Mouse (Mus musculus) forebrain, embryonic 14.5 days (tissue): ENCODE measurements around the gene Cnot10. TPM values are rescaled to one million over a fixed set of nuclear protein-coding genes. Genes with fewer than 3 reads are reported as not detected.

Experiments
- ATAC-seq: fragments of 200-750 bp; cut with Nextera tagmentation; 2 replicates; pipeline ENCODE4 v1.8.0; 2017; ENCODE audit warnings: mild to moderate bottlenecking, moderate library complexity
- DNase-seq: peaks from one replicate; pipeline ENCODE4 v3.0.0-alpha.2; 2015; ENCODE audit warnings: low spot score
- H3K27ac ChIP-seq: fragments of 300-500 bp; sonication (generic); 2 replicates; pipeline ENCODE4 v1.5.1; 2014; ENCODE audit warnings: low read depth, mild to moderate bottlenecking, control low read depth, low read length, moderate library complexity
- H3K27me3 ChIP-seq: fragments of 300-500 bp; sonication (generic); replicated peaks from 2 replicates; pipeline ENCODE4 v1.6.1; 2014; ENCODE audit warnings: low read length, control low read depth, mixed read lengths; ENCODE audit not compliant: control insufficient read depth, insufficient read depth
- H3K36me3 ChIP-seq: fragments of 300-500 bp; sonication (generic); 2 replicates; pipeline ENCODE4 v1.6.1; 2014; ENCODE audit warnings: low read length, control low read depth; ENCODE audit not compliant: control insufficient read depth, insufficient read depth
- H3K4me1 ChIP-seq: fragments of 300-500 bp; sonication (generic); 2 replicates; pipeline ENCODE4 v1.6.1; 2014; ENCODE audit warnings: antibody characterized with exemption, low read length, control low read depth; ENCODE audit not compliant: control insufficient read depth, insufficient read depth
- H3K4me2 ChIP-seq: fragments of 300-500 bp; sonication (generic); 2 replicates; pipeline ENCODE4 v1.6.1; 2014; ENCODE audit warnings: mild to moderate bottlenecking, control low read depth, low read length
- H3K4me3 ChIP-seq: fragments of 300-500 bp; sonication (generic); 2 replicates; pipeline ENCODE4 v1.5.1; 2014; ENCODE audit warnings: low read depth, low read length, control low read depth
- H3K9ac ChIP-seq: fragments of 300-500 bp; sonication (generic); 2 replicates; pipeline ENCODE4 v1.6.1; 2014; ENCODE audit warnings: mild to moderate bottlenecking, low read length, control low read depth, moderate library complexity
- H3K9me3 ChIP-seq: fragments of 300-500 bp; sonication (generic); replicated peaks from 2 replicates; pipeline ENCODE4 v1.6.1; 2016; ENCODE audit warnings: low read length, control low read depth, mixed read lengths; ENCODE audit not compliant: control insufficient read depth
- WGBS: fragments of 180-500 bp; shearing (Covaris S2); extraction: QIAGEN DNeasy Blood & Tissue Kit; methylation state at CpG from one replicate; pipeline ENCODE4 v1.1.7; 2014; 5-methylcytosine and 5-hydroxymethylcytosine counted together
- polyA plus RNA-seq: library from polyadenylated mRNA; unstranded; fragments of >200 nt; fragmentation: Nextera tagmentation; extraction: Ambion mirVana; gene quantifications from 2 replicates; pipeline ENCODE4 v1.2.1, GENCODE M21; 2014

The Cnot10 gene
- polyA plus RNA-seq, 1 experiment from 2014 or later: 54.6 TPM

- Histone ChIP-seq H3K27ac (no peak overlapping the region), H3K27me3 (no peaks in the 10 kb centered on the region; the same call in 1 of the 2 replicates), H3K4me2 (no peak overlapping the region), H3K9ac (no peak overlapping the region), H3K9me3 (no peaks in the 10 kb centered on the region), H3K4me3 (no peak overlapping the region), H3K36me3 (no peaks in the 10 kb centered on the region), H3K4me1 (no peaks in the 10 kb centered on the region)
- ATAC-seq (no peak), DNase-seq (no peak)
- 90% methylated on average over 12 of the region's 12 CpGs for WGBS
Measured at GRCm38 (mm10) chr9:114646556-114647505, 6.8 kb upstream of the Cnot10 start.

DNA sequence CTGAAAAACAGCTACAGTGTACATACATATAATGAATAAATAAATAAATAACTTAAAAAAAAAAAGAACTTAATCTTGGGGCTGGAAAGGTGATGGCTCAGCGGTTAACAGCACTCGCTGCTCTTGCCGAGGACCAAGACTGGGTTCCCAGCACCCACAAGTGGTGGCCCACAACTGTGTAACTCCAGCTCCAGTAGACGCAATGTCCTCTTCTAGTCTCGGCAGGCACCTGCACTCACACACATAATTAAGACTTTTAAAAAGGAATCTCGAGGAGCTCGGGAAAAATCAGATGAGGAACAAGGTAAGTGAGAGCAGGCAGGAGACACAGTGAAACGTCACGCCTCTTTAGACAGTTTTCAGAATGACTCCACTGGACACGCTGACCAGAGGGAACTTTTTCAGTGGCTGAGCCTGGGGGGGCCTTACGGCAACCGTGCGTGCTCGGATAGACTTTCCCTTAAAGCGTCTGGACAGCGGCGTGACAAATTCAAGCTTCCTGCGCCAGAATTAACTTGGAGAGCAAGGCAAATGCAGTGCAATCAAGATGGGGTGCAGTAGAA lies 717 bp downstream of the Cnot10 start:
- H3K27ac ChIP-seq: peak overlapping the region; percentile 82; the same call in 1 of the 2 replicates
- WGBS: 14% methylated on average over 18 of the region's 18 CpGs
- no peaks in the 10 kb centered on the region for H3K9me3 ChIP-seq
- H3K4me3 ChIP-seq: peak overlapping the region; percentile 79
- DNase-seq (no peak), ATAC-seq (peak; percentile 1; the same call in 1 of the 2 replicates)
- peaks cover 10% of the 10 kb centered on the region for H3K4me1 ChIP-seq
- H3K4me2 ChIP-seq: peak overlapping the region; percentile 89
- H3K27me3 ChIP-seq: no peaks in the 10 kb centered on the region; the same call in 1 of the 2 replicates
- H3K9ac ChIP-seq: peak overlapping the region; percentile 82
- H3K36me3 ChIP-seq: 0 out of 2 replicates have a peak, but pooled peaks cover 3% of the 10 kb centered on the region

GRCm38 (mm10) chr9:114636751-114637150 lies 3.2 kb downstream of the Cnot10 start:
- no peak overlapping the region for H3K4me3 ChIP-seq
- H3K9me3 ChIP-seq: no peaks in the 10 kb centered on the region
- H3K9ac ChIP-seq: no peak overlapping the region
- no peaks in the 10 kb centered on the region for H3K27me3 ChIP-seq
- H3K4me2 ChIP-seq: no peak overlapping the region
- no peak for DNase-seq
- no peak overlapping the region for H3K27ac ChIP-seq
- peaks cover 10% of the 10 kb centered on the region for H3K4me1 ChIP-seq
- peaks cover 12% of the 10 kb centered on the region; the same call in 1 of the 2 replicates for H3K36me3 ChIP-seq
- 80% methylated on average over 3 of the region's 3 CpGs for WGBS
- ATAC-seq: no peak

- no peaks in the 10 kb centered on the region for H3K27me3 ChIP-seq
- H3K9ac ChIP-seq: no peak overlapping the region
- 97% methylated on average over 4 of the region's 4 CpGs for WGBS
- ATAC-seq: no peak
- peaks cover 16% of the 10 kb centered on the region for H3K36me3 ChIP-seq
- H3K4me2 ChIP-seq: no peak overlapping the region
- DNase-seq: no peak
- no peak overlapping the region for H3K4me3 ChIP-seq
- no peak overlapping the region for H3K27ac ChIP-seq
- H3K9me3 ChIP-seq: no peaks in the 10 kb centered on the region
- peaks cover 10% of the 10 kb centered on the region for H3K4me1 ChIP-seq
Measured at GRCm38 (mm10) chr9:114636150-114636549, 3.8 kb downstream of the Cnot10 start.

GRCm38 (mm10) chr9:114632331-114632730 lies 7.7 kb downstream of the Cnot10 start:
- no peaks in the 10 kb centered on the region for H3K27me3 ChIP-seq
- ATAC-seq: no peak

DNA sequence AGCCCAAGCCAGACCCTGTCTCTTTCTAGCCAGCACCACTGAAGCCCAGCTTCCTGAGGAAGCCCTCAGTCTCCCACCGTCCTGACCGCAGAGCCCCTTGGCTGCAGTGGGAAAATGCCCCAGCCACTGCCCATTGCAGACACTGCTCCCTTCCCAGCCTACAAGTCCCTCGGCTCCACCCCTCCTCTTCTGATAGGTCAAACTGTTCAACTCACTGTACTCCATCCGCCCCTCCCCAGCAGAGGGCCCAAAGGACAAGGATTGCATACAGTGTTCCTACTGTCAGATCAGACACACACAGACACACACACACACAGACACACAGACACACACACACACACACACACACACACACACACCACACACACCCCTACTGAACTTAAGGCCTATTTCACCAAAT lies 13.3 kb downstream of the Cnot10 start:
- no peak overlapping the region for H3K9ac ChIP-seq
- no peaks in the 10 kb centered on the region for H3K9me3 ChIP-seq
- H3K27me3 ChIP-seq: no peaks in the 10 kb centered on the region
- peaks cover 80% of the 10 kb centered on the region for H3K36me3 ChIP-seq
- DNase-seq: no peak
- H3K27ac ChIP-seq: no peak overlapping the region
- H3K4me2 ChIP-seq: no peak overlapping the region
- no peak for ATAC-seq
- no peak overlapping the region for H3K4me3 ChIP-seq
- no peaks in the 10 kb centered on the region for H3K4me1 ChIP-seq
- WGBS: 81% methylated on average over 4 of the region's 4 CpGs

More at GRCm38 (mm10) chr9:114632331-114632730, 7.7 kb downstream of the Cnot10 start:
- H3K36me3 ChIP-seq: peaks cover 41% of the 10 kb centered on the region
- DNase-seq: no peak
- no peaks in the 10 kb centered on the region for H3K4me1 ChIP-seq
- no peak overlapping the region for H3K4me2 ChIP-seq
- no peak overlapping the region for H3K4me3 ChIP-seq
- 92% methylated on average over 4 of the region's 4 CpGs for WGBS
- no peaks in the 10 kb centered on the region for H3K9me3 ChIP-seq
- no peak overlapping the region for H3K27ac ChIP-seq
- no peak overlapping the region for H3K9ac ChIP-seq

DNA sequence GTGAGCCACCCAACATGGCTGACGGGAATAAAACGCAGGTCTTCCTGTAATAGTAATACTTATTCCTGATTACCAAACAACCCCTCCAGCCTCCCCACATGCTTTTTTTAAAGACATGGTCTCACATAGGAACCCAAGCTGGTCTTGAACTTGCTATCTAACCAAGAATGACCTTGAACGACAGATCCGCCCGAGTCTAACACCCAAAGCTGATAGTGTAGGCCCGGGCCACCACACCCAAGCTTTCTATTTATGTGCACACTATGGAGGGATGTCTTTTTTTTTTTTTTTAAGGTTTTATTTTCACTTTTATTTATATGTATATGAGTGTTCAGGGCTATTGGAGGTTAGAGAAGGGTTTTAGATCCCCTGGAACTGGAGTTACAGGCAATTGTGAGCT lies 15.8 kb downstream of the Cnot10 start:
- H3K4me1 ChIP-seq: no peaks in the 10 kb centered on the region
- H3K9ac ChIP-seq: no peak overlapping the region
- H3K4me3 ChIP-seq: no peak overlapping the region
- WGBS: 95% methylated on average over 6 of the region's 6 CpGs
- no peaks in the 10 kb centered on the region for H3K27me3 ChIP-seq
- H3K27ac ChIP-seq: no peak overlapping the region
- no peak for ATAC-seq
- H3K36me3 ChIP-seq: peaks cover 89% of the 10 kb centered on the region
- H3K9me3 ChIP-seq: no peaks in the 10 kb centered on the region
- H3K4me2 ChIP-seq: no peak overlapping the region
- DNase-seq: no peak

DNA sequence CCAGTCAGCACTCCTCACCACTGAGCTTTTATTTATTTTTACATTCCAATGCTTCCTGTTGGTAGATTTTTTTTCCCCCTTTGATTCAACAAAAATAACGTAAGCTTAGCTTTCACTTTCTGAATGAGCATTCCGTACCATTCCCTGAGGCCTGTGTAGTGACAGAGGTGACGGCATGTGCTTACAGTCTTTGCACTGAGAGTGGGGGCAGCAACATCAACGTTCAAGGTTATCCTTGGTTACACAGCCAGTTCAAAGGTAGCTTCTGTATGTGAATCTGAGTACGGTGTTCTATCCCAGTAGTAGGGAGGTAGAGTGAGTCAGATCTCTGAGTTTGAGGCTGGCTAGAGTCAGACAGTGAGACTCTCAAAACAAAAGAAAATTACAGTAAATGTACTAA lies 18.8 kb downstream of the Cnot10 start:
- no peak for DNase-seq
- Histone ChIP-seq H3K4me3 (no peak overlapping the region), H3K4me1 (no peaks in the 10 kb centered on the region), H3K9ac (no peak overlapping the region), H3K27me3 (no peaks in the 10 kb centered on the region), H3K27ac (no peak overlapping the region), H3K36me3 (peaks cover 84% of the 10 kb centered on the region), H3K4me2 (no peak overlapping the region), H3K9me3 (no peaks in the 10 kb centered on the region)
- no peak for ATAC-seq
- WGBS: 94% methylated on average over 5 of the region's 5 CpGs
